Mouse (Mus musculus): ENCODE results near the gene Rhcg.
A peak's percentile ranks its signal among the peaks of the same experiment; 100 is the strongest.

Gene Rhcg

GRCm38 (mm10) chr7:79602006-79602405, 15.5 kb downstream of the Rhcg start:
- no peak for DNase-seq (ENCODE audit: inconsistent ontology term)

- no peak for DNase-seq (ENCODE audit: inconsistent ontology term)
These were observed 17.3 kb downstream of the Rhcg start for GRCm38 (mm10) chr7:79600122-79600521.

- DNase-seq (ENCODE audit: inconsistent ontology term), result peak; percentile 68
These were observed 22.6 kb downstream of the Rhcg start for GRCm38 (mm10) chr7:79594854-79595253.

GRCm38 (mm10) chr7:79591812-79592731, 25.4 kb downstream of the Rhcg start:
- peak; percentile 56 for DNase-seq (ENCODE audit: inconsistent ontology term)

GRCm38 (mm10) chr7:79590560-79591110, 26.8 kb downstream of the Rhcg start:
- DNase-seq (ENCODE audit: inconsistent ontology term), result no peak

GRCm38 (mm10) chr7:79589763-79590559, 27.5 kb downstream of the Rhcg start:
- no peak for DNase-seq (ENCODE audit: inconsistent ontology term)

GRCm38 (mm10) chr7:79588284-79588683, 29.2 kb downstream of the Rhcg start:
- DNase-seq (ENCODE audit: inconsistent ontology term), result no peak

GRCm38 (mm10) chr7:79578851-79579241, 38.6 kb downstream of the Rhcg start:
- DNase-seq (ENCODE audit: inconsistent ontology term), result no peak

- no peak for DNase-seq (ENCODE audit: inconsistent ontology term)
These were observed 39.3 kb downstream of the Rhcg start for GRCm38 (mm10) chr7:79577931-79578850.

GRCm38 (mm10) chr7:79577096-79577874, 40.2 kb downstream of the Rhcg start:
- DNase-seq (ENCODE audit: inconsistent ontology term), result no peak

GRCm38 (mm10) chr7:79576659-79577058, 40.8 kb downstream of the Rhcg start:
- DNase-seq (ENCODE audit: inconsistent ontology term), result no peak

- DNase-seq (ENCODE audit: inconsistent ontology term), result no peak
These were observed 45.2 kb downstream of the Rhcg start for GRCm38 (mm10) chr7:79572191-79572818.

GRCm38 (mm10) chr7:79568937-79569535, 48.4 kb downstream of the Rhcg start:
- DNase-seq (ENCODE audit: inconsistent ontology term), result no peak

GRCm38 (mm10) chr7:79568212-79568611, 49.2 kb downstream of the Rhcg start:
- no peak for DNase-seq (ENCODE audit: inconsistent ontology term)

- no peak for DNase-seq (ENCODE audit: inconsistent ontology term)
These were observed 53.8 kb downstream of the Rhcg start for GRCm38 (mm10) chr7:79563675-79564074.

- no peak for DNase-seq (ENCODE audit: inconsistent ontology term)
These were observed 55.1 kb downstream of the Rhcg start for GRCm38 (mm10) chr7:79562385-79562784.

GRCm38 (mm10) chr7:79558698-79559097, 58.8 kb downstream of the Rhcg start:
- no peak for DNase-seq (ENCODE audit: inconsistent ontology term)

- DNase-seq (ENCODE audit: inconsistent ontology term), result peak; percentile 36
These were observed 59.7 kb downstream of the Rhcg start for GRCm38 (mm10) chr7:79557728-79558221.

- DNase-seq (ENCODE audit: inconsistent ontology term), result peak; percentile 46
These were observed 62.0 kb downstream of the Rhcg start for GRCm38 (mm10) chr7:79555368-79556034.
